Mouse (Mus musculus): ENCODE results near the gene Plekhg1. TPM values are rescaled to one million over a fixed set of nuclear protein-coding genes. Genes with fewer than 3 reads are reported as not detected.

Plekhg1 gene
- polyA plus RNA-seq, 1 experiment from 2014 or later: 9.8 TPM

GRCm38 (mm10) chr10:3718021-3718865, 21.9 kb upstream of the Plekhg1 start:
- Histone ChIP-seq H3K4me1 (peaks cover 4% of the 10 kb centered on the region), H3K27ac (no peak overlapping the region), H3K9me3 (replicated peaks) (no peaks in the 10 kb centered on the region), H3K36me3 (no peaks in the 10 kb centered on the region), H3K27me3 (ENCODE audit: low read depth, poor library complexity, severe bottlenecking) (no peaks in the 10 kb centered on the region), H3K4me3 (no peak overlapping the region)
- 80% methylated on average over 16 of the region's 16 CpGs for WGBS
- no peak for DNase-seq (ENCODE audit: low spot score)

GRCm38 (mm10) chr10:3720296-3720695, 19.9 kb upstream of the Plekhg1 start:
- Histone ChIP-seq H3K36me3 (no peaks in the 10 kb centered on the region), H3K27me3 (ENCODE audit: low read depth, poor library complexity, severe bottlenecking) (no peaks in the 10 kb centered on the region), H3K9me3 (replicated peaks) (no peaks in the 10 kb centered on the region), H3K4me3 (no peak overlapping the region), H3K4me1 (peaks cover 4% of the 10 kb centered on the region), H3K27ac (no peak overlapping the region)
- no peak for DNase-seq (ENCODE audit: low spot score)
- WGBS: 84% methylated on average over 2 of the region's 2 CpGs

GRCm38 (mm10) chr10:3722339-3722738, 17.8 kb upstream of the Plekhg1 start:
- DNase-seq (ENCODE audit: low spot score): no peak
- Histone ChIP-seq H3K4me3 (no peak overlapping the region), H3K27me3 (ENCODE audit: low read depth, poor library complexity, severe bottlenecking) (no peaks in the 10 kb centered on the region), H3K4me1 (peaks cover 4% of the 10 kb centered on the region), H3K27ac (no peak overlapping the region), H3K36me3 (no peaks in the 10 kb centered on the region), H3K9me3 (replicated peaks) (no peaks in the 10 kb centered on the region)
- 36% methylated on average over 2 of the region's 2 CpGs for WGBS

GRCm38 (mm10) chr10:3724665-3725064, 15.5 kb upstream of the Plekhg1 start:
- DNase-seq (ENCODE audit: low spot score): no peak
- H3K9me3 ChIP-seq (replicated peaks): no peaks in the 10 kb centered on the region
- H3K27ac ChIP-seq: no peak overlapping the region
- H3K4me3 ChIP-seq: no peak overlapping the region
- peaks cover 5% of the 10 kb centered on the region for H3K4me1 ChIP-seq
- WGBS: 82% methylated on average over 1 of the region's 1 CpGs
- H3K27me3 ChIP-seq (ENCODE audit: low read depth, poor library complexity, severe bottlenecking): no peaks in the 10 kb centered on the region
- H3K36me3 ChIP-seq: no peaks in the 10 kb centered on the region

- 65% methylated on average over 3 of the region's 3 CpGs for WGBS
- Histone ChIP-seq H3K4me1 (peaks cover 9% of the 10 kb centered on the region; the same call in 1 of the 2 replicates), H3K27me3 (ENCODE audit: low read depth, poor library complexity, severe bottlenecking) (no peaks in the 10 kb centered on the region), H3K4me3 (no peak overlapping the region), H3K36me3 (no peaks in the 10 kb centered on the region), H3K27ac (no peak overlapping the region), H3K9me3 (replicated peaks) (no peaks in the 10 kb centered on the region)
- DNase-seq (ENCODE audit: low spot score): no peak
These were observed 10.5 kb upstream of the Plekhg1 start for GRCm38 (mm10) chr10:3729666-3730065.

GRCm38 (mm10) chr10:3730314-3730713, 9.8 kb upstream of the Plekhg1 start:
- H3K27me3 ChIP-seq (ENCODE audit: low read depth, poor library complexity, severe bottlenecking): no peaks in the 10 kb centered on the region

GRCm38 (mm10) chr10:3737034-3737433, 3.1 kb upstream of the Plekhg1 start:
- Histone ChIP-seq H3K36me3 (no peaks in the 10 kb centered on the region), H3K27me3 (ENCODE audit: low read depth, poor library complexity, severe bottlenecking) (no peaks in the 10 kb centered on the region), H3K9me3 (replicated peaks) (no peaks in the 10 kb centered on the region), H3K4me3 (no peak overlapping the region), H3K4me1 (peaks cover 17% of the 10 kb centered on the region), H3K27ac (no peak overlapping the region)
- DNase-seq (ENCODE audit: low spot score): peak; percentile 52
- WGBS: 31% methylated on average over 3 of the region's 3 CpGs

More at GRCm38 (mm10) chr10:3730314-3730713, 9.8 kb upstream of the Plekhg1 start:
- H3K9me3 ChIP-seq (replicated peaks): no peaks in the 10 kb centered on the region
- DNase-seq (ENCODE audit: low spot score): no peak
- H3K36me3 ChIP-seq: no peaks in the 10 kb centered on the region
- H3K4me3 ChIP-seq: no peak overlapping the region
- H3K4me1 ChIP-seq: peaks cover 9% of the 10 kb centered on the region; the same call in 1 of the 2 replicates
- no peak overlapping the region for H3K27ac ChIP-seq
- WGBS: 31% methylated on average over 4 of the region's 4 CpGs

- peaks cover 19% of the 10 kb centered on the region for H3K4me1 ChIP-seq
- H3K27ac ChIP-seq: peak overlapping the region; percentile 89
- peak overlapping the region; percentile 71 for H3K4me3 ChIP-seq
- H3K9me3 ChIP-seq (replicated peaks): no peaks in the 10 kb centered on the region
- H3K36me3 ChIP-seq: no peaks in the 10 kb centered on the region
- under 1% methylated on average over 37 of the region's 47 CpGs for WGBS
- H3K27me3 ChIP-seq (ENCODE audit: low read depth, poor library complexity, severe bottlenecking): no peaks in the 10 kb centered on the region
- DNase-seq (ENCODE audit: low spot score): peak; percentile 82
These were observed 582 bp downstream of the Plekhg1 start for GRCm38 (mm10) chr10:3740504-3741388.

- Histone ChIP-seq H3K9me3 (replicated peaks) (no peaks in the 10 kb centered on the region), H3K27ac (no peak overlapping the region), H3K4me1 (peaks cover 19% of the 10 kb centered on the region), H3K4me3 (peak overlapping the region; percentile 21), H3K27me3 (ENCODE audit: low read depth, poor library complexity, severe bottlenecking) (no peaks in the 10 kb centered on the region), H3K36me3 (no peaks in the 10 kb centered on the region)
- DNase-seq (ENCODE audit: low spot score): no peak
- WGBS: 10% methylated on average over 5 of the region's 5 CpGs
These were observed 1.6 kb downstream of the Plekhg1 start for GRCm38 (mm10) chr10:3741791-3742190.

GRCm38 (mm10) chr10:3743069-3743468, 2.9 kb downstream of the Plekhg1 start:
- peaks cover 12% of the 10 kb centered on the region for H3K4me1 ChIP-seq
- no peaks in the 10 kb centered on the region for H3K27me3 ChIP-seq (ENCODE audit: low read depth, poor library complexity, severe bottlenecking)
- no peaks in the 10 kb centered on the region for H3K36me3 ChIP-seq
- no peaks in the 10 kb centered on the region for H3K9me3 ChIP-seq (replicated peaks)
- DNase-seq (ENCODE audit: low spot score): no peak
- H3K27ac ChIP-seq: no peak overlapping the region
- 33% methylated on average over 2 of the region's 2 CpGs for WGBS
- H3K4me3 ChIP-seq: no peak overlapping the region

- DNase-seq (ENCODE audit: low spot score): no peak
- WGBS: 88% methylated on average over 5 of the region's 5 CpGs
- H3K27me3 ChIP-seq (ENCODE audit: low read depth, poor library complexity, severe bottlenecking): no peaks in the 10 kb centered on the region
- H3K4me3 ChIP-seq: no peak overlapping the region
- peaks cover 12% of the 10 kb centered on the region for H3K4me1 ChIP-seq
- H3K36me3 ChIP-seq: no peaks in the 10 kb centered on the region
- no peaks in the 10 kb centered on the region for H3K9me3 ChIP-seq (replicated peaks)
- H3K27ac ChIP-seq: no peak overlapping the region
These were observed 3.7 kb downstream of the Plekhg1 start for GRCm38 (mm10) chr10:3743826-3744225.

- WGBS: 38% methylated on average over 3 of the region's 3 CpGs
- Histone ChIP-seq H3K9me3 (replicated peaks) (no peaks in the 10 kb centered on the region), H3K27me3 (ENCODE audit: low read depth, poor library complexity, severe bottlenecking) (no peaks in the 10 kb centered on the region), H3K27ac (no peak overlapping the region), H3K4me3 (no peak overlapping the region), H3K36me3 (no peaks in the 10 kb centered on the region), H3K4me1 (peaks cover 3% of the 10 kb centered on the region; the same call in 1 of the 2 replicates)
- DNase-seq (ENCODE audit: low spot score): no peak
These were observed 6.8 kb downstream of the Plekhg1 start for GRCm38 (mm10) chr10:3746794-3747518.
